Mouse (Mus musculus) limb, embryonic 14.5 days (tissue): ENCODE results near the gene Srgn. TPM values are rescaled to one million over a fixed set of nuclear protein-coding genes. Genes with fewer than 3 reads are reported as not detected.

Experiments used
- ATAC-seq: fragments of 200-750 bp; cut with Nextera tagmentation; 2 replicates; pipeline ENCODE4 v1.8.0; 2017; ENCODE audit warnings: low read depth, moderate number of reproducible peaks, moderate TSS enrichment; ENCODE audit not compliant: low FRiP score
- DNase-seq: peaks from one replicate; pipeline ENCODE4 v3.0.0-alpha.2; 2015; ENCODE audit warnings: low spot score
- H3K27ac ChIP-seq: fragments of 300-500 bp; sonication (generic); replicated peaks from 2 replicates; pipeline ENCODE4 v1.5.1; 2014; ENCODE audit warnings: low read depth, mild to moderate bottlenecking, low read length, moderate library complexity, mixed read lengths
- H3K27me3 ChIP-seq: fragments of 300-500 bp; sonication (generic); 2 replicates; pipeline ENCODE4 v1.6.1; 2014; ENCODE audit warnings: low read length, mixed read lengths; ENCODE audit not compliant: control insufficient read depth, insufficient read depth
- H3K36me3 ChIP-seq: fragments of 300-500 bp; sonication (generic); 2 replicates; pipeline ENCODE4 v1.6.1; 2014; ENCODE audit warnings: mild to moderate bottlenecking, low read length, moderate library complexity, mixed read lengths; ENCODE audit not compliant: control insufficient read depth, insufficient read depth
- H3K4me1 ChIP-seq: fragments of 300-500 bp; sonication (generic); 2 replicates; pipeline ENCODE4 v1.6.1; 2014; ENCODE audit warnings: antibody characterized with exemption, low read length, mixed read lengths; ENCODE audit not compliant: control insufficient read depth, insufficient read depth
- H3K4me2 ChIP-seq: fragments of 300-500 bp; sonication (generic); replicated peaks from 2 replicates; pipeline ENCODE4 v1.6.1; 2014; ENCODE audit warnings: low read depth, mild to moderate bottlenecking, low read length, moderate library complexity; ENCODE audit not compliant: severe bottlenecking
- H3K4me3 ChIP-seq: fragments of 300-500 bp; sonication (generic); replicated peaks from 2 replicates; pipeline ENCODE4 v1.5.1; 2014; ENCODE audit warnings: low read length
- H3K9ac ChIP-seq: fragments of 300-500 bp; sonication (generic); 2 replicates; pipeline ENCODE4 v1.6.1; 2014; ENCODE audit warnings: mild to moderate bottlenecking, low read depth, low read length, moderate library complexity; ENCODE audit not compliant: severe bottlenecking
- H3K9me3 ChIP-seq: fragments of 300-500 bp; sonication (generic); 2 replicates; pipeline ENCODE4 v1.6.1; 2016; ENCODE audit warnings: low read length; ENCODE audit not compliant: control insufficient read depth
- POLR2A ChIP-seq: fragments of 200-500 bp; IDR thresholded peaks from 2 replicates; pipeline ENCODE4 v1.8.0; 2012; ENCODE audit warnings: inconsistent platforms, mild to moderate bottlenecking, moderate library complexity, borderline replicate concordance; ENCODE audit not compliant: insufficient read depth, insufficient read length; ENCODE audit errors: extremely low read depth
- WGBS: fragments of 180-500 bp; shearing (Covaris S2); extraction: QIAGEN DNeasy Blood & Tissue Kit; methylation state at CpG from one replicate; pipeline ENCODE4 v1.1.7; 2014; 5-methylcytosine and 5-hydroxymethylcytosine counted together
- polyA plus RNA-seq, 2 experiments: library from polyadenylated mRNA; depleted of rRNA in 1 of 2; stranded (reverse) in 1 of 2; unstranded in 1 of 2; fragments of >200 nt; fragmentation: Nextera tagmentation in 1 of 2; extraction: Ambion mirVana in 1 of 2; gene quantifications; 2 replicates each; pipeline versions ENCODE4 v1.2.1 to v1.2.3; 2012 to 2014

The Srgn gene
- 11.2 and 14.7 TPM in 2 replicates for polyA plus RNA-seq (2012; rRNA removed)
- 35.3 and 49.4 TPM in 2 replicates for polyA plus RNA-seq (2014; fragmentation: Nextera tagmentation; extraction: Ambion mirVana)

DNA sequence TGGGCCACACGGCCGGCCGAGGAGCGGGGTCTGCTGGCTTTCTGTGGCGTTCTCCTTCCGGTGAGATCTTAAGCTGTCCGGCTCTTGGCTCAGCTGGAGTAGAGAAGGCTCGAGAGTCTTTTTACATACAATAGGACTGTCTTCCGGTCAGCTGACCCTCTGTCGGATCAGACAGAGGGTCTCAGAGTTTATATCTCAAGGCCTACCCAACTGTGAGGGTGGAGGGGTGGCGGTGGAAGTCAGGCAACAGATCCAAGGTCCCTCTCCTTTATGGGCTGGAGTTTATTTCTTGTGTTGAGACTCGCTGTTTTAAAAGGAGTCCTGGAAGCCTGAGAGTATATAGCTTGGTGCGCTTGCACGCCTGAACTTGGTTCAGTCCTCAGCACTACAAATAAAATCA is at the start of gene Srgn:
Srgn (minus strand) TSS at position 101 of the 400 bp plus-strand sequence.
- no peak for DNase-seq
- Histone ChIP-seq H3K27me3 (no peaks in the 10 kb centered on the region), H3K4me2 (no peak within 1 kb of the TSS), H3K9me3 (no peaks in the 10 kb centered on the region), H3K9ac (no peak within 1 kb of the TSS), H3K36me3 (no peaks in the 10 kb centered on the region), H3K4me1 (no peaks in the 10 kb centered on the region), H3K4me3 (no peak within 1 kb of the TSS), H3K27ac (no peak within 1 kb of the TSS)
- no peak for ATAC-seq
- no peak for TF ChIP-seq POLR2A
- 87% methylated on average over 14 of the region's 14 CpGs for WGBS

DNA sequence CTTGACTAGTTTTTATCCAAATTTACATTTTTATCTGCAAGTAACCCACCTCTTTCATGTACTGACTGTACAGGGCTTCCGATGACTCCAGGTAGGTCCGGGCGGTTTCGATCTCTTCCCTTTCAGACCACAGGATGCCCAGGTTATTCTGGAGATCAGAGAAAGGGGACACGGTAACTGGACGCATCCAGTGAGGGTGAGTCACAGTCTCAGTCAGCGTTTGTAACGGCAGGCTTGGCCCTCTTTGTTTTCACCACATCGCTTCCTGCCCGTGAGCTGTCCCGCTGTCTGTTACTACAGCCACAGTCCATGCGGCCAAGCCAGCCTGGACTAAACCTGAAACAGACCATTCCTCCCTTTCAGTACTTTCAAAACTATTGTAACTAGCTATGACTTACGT is 47.8 kb upstream of the Srgn start:
- H3K4me1 ChIP-seq: peaks cover 7% of the 10 kb centered on the region
- DNase-seq (no peak), ATAC-seq (no peak)
- H3K27me3 ChIP-seq: no peaks in the 10 kb centered on the region
- H3K36me3 ChIP-seq: peaks cover 47% of the 10 kb centered on the region
- no peak for TF ChIP-seq POLR2A
- H3K4me2 ChIP-seq: no peak overlapping the region
- WGBS: 95% methylated on average over 13 of the region's 13 CpGs
- H3K27ac ChIP-seq: no peak overlapping the region
- no peak overlapping the region for H3K9ac ChIP-seq
- H3K9me3 ChIP-seq: no peaks in the 10 kb centered on the region
- H3K4me3 ChIP-seq: no peak overlapping the region

DNA sequence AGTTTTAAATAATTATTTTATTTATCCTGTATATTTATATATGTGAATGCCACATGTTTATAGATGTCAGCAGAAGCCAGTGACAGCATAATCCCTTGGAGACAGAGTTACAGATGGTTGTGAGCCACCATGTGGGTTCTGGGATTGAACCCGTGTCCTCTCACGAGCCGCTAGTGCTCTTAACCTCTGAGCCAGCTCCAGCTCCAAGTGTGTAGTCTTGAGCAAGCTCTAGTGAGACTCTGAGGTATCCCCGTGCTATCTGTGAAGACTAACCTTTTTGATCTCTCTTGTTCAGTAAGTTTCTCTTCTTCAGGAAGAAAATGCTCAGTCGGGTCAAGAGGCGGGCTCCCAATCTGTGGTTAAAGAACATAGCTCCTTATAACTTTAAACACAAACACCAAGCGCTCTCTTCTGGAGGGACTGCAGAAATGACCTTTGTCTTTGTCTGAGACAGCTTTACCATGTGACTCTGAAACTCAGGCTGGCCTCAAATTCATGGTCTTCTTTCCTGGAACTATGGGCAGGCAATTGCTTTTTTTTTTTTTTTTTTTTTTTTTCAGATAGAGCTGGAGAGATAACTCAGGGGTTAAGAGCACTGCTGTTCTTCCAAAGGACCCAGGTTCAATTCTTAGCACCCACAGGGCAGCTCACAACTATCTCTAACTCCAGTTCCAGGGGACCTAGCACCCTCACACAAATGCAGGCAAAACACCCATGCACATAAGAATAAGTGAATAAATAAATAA is 43.0 kb upstream of the Srgn start:
- no peak for TF ChIP-seq POLR2A
- H3K4me2 ChIP-seq: no peak overlapping the region
- no peaks in the 10 kb centered on the region for H3K27me3 ChIP-seq
- no peak overlapping the region for H3K27ac ChIP-seq
- DNase-seq: no peak
- no peaks in the 10 kb centered on the region for H3K4me1 ChIP-seq
- no peak overlapping the region for H3K4me3 ChIP-seq
- no peaks in the 10 kb centered on the region for H3K9me3 ChIP-seq
- H3K9ac ChIP-seq: no peak overlapping the region
- WGBS: 95% methylated on average over 7 of the region's 7 CpGs
- peaks cover 83% of the 10 kb centered on the region for H3K36me3 ChIP-seq
- ATAC-seq: no peak

DNA sequence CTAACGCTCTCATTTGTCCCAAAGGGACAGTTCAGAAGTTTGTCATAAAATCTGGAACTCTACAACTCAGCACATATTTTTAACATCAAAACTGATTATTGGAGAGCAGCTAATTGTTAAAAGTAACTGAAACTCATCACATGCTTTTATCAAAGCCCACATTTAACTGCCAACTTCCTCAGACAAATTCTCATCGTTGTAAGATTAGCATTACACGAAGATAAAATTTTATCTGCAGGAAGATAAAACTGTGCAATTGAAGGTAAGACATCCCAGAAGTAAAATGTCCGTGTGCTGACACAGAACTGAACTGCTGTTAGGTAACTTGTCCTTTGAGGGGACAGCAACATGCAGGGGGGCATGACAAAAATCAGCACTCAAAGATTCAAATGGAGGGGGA is 41.6 kb upstream of the Srgn start:
- no peak for TF ChIP-seq POLR2A
- H3K36me3 ChIP-seq: peaks cover 82% of the 10 kb centered on the region
- no peak overlapping the region for H3K4me3 ChIP-seq
- H3K9me3 ChIP-seq: no peaks in the 10 kb centered on the region
- ATAC-seq (no peak), DNase-seq (no peak)
- H3K9ac ChIP-seq: no peak overlapping the region
- no peak overlapping the region for H3K4me2 ChIP-seq
- H3K4me1 ChIP-seq: no peaks in the 10 kb centered on the region
- H3K27me3 ChIP-seq: no peaks in the 10 kb centered on the region
- 86% methylated on average over 4 of the region's 4 CpGs for WGBS
- H3K27ac ChIP-seq: no peak overlapping the region

DNA sequence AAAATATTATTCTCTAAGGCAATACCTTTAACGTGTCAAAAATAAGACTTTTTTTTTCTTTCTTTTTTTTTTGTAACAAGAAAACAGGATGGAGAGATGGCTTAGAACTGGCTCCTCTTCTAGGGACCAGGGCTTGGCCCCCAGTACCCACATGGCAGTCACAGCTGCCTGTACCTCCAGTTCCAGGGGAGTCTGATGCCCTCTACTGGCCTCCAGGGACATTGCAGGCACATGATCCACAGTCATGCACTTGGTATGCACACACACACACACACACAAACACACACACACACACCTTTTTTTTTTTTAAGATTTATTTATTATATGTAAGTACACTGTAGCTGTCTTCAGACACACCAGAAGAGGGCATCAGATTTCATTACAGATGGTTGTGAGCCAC is 30.5 kb upstream of the Srgn start:
- WGBS: 89% methylated on average over 1 of the region's 1 CpGs
- TF ChIP-seq POLR2A: no peak
- no peak overlapping the region for H3K27ac ChIP-seq
- no peak overlapping the region for H3K9ac ChIP-seq
- H3K4me2 ChIP-seq: no peak overlapping the region
- no peak for DNase-seq
- H3K4me1 ChIP-seq: no peaks in the 10 kb centered on the region
- no peaks in the 10 kb centered on the region for H3K9me3 ChIP-seq
- H3K27me3 ChIP-seq: no peaks in the 10 kb centered on the region
- no peak overlapping the region for H3K4me3 ChIP-seq
- peaks cover 54% of the 10 kb centered on the region for H3K36me3 ChIP-seq
- no peak for ATAC-seq
